Mouse (Mus musculus): ENCODE measurements around the gene Myh14.

DNA sequence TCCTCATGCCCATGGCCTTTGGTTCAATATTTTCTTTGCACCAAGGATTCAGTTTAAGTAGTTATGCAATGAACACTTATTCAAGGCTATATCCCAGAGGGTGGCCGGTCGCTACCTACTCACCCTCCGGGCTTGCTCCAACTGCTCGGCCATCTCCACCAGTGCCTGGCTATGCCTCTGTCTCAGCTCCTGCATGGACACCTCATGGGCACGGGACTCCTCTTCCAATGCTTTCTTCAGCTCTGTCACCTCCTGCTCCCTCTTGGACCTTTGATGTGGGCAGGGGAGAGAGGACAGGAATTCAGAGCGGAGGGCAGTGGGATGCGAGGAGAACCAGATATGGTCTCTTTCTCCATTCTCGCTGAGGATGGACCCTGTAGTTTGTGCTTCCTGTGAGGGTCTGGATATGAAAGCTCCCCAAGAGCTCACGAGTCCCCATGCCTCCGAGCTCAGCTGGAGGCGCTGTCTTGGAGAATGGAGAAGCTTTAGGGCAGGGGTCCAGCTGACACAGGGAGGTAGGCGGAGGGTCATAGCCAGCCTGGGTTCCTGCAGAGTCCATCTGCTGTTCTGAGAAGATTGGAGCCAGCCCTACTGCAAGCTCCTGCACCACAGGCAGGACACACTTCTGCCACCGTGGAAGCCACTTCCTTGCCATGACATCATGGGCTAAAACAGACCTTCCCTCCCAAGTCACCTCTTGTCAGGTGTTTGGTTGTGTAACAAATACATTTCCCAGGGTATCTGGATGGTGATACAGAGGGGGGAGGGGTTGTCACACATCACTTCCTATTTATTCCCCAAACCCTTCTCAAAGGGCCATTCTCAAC, 45.2 kb downstream of the Myh14 start:
- no peak for TF ChIP-seq MYOG (IDR thresholded peaks at IDR 0.05; ENCODE audit: control insufficient read depth, extremely low read depth, insufficient read length)
- no peak for TF ChIP-seq CTCF (IDR thresholded peaks at IDR 0.05; ENCODE audit: control insufficient read depth, insufficient read depth, insufficient read length)
- no peak for TF ChIP-seq MYOD1 (IDR thresholded peaks at IDR 0.05; ENCODE audit: control insufficient read depth, insufficient read length, low read depth)
- TF ChIP-seq MAX (IDR thresholded peaks at IDR 0.05), result no peak
- no peak for TF ChIP-seq CEBPB (IDR thresholded peaks at IDR 0.05; ENCODE audit: low read depth)
- no peak for TF ChIP-seq USF1 (IDR thresholded peaks at IDR 0.05; ENCODE audit: low read depth)

Data from C2C12 (cell line).